Mouse (Mus musculus) bone marrow macrophage, adult 2 months (primary cell): Measurements from ENCODE around the gene Rasl10b.

Experiments
- CTCF ChIP-seq: IDR thresholded peaks from 2 replicates; pipeline ENCODE4 v1.5.1; 2012; ENCODE audit warnings: low read depth, mild to moderate bottlenecking, low read length, moderate library complexity
- POLR2A ChIP-seq: IDR thresholded peaks from 2 replicates; pipeline ENCODE4 v1.6.1; 2012; ENCODE audit warnings: mild to moderate bottlenecking, low read depth, low read length, borderline replicate concordance

DNA sequence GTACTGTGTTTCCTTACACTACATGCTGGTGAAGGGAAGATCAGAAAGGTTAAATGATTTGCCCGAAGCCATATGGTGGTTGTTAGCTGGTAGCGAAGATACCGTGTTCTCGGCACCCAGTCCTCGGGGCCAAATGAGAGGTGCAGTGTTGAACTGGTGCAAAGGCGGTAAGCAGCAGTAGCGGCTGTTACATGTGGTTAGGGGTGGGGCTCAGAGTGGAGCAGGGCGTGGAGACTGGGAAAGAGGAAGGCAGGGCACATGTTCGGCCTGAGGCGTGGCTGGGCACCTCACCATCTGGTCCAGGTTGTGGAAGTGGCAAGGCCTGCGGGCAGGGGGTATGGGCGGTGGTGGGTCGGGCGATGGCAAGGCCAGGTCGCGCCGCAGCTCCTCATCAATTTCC is 18.0 kb downstream of the Rasl10b start:
- TF ChIP-seq CTCF (no peak), POLR2A (no peak)
